Mouse (Mus musculus) CD4-positive, CD25-positive, alpha-beta regulatory T cell, adult 2 months (primary cell): ENCODE data around the gene Aim2.
"Not testable (repeated sequence)": the region's sequence is repeated elsewhere in the genome, so short reads cannot be mapped to it uniquely, and the experiment has no call there.

ENCODE experiments used
- DNase-seq: peaks from one replicate; pipeline ENCODE4 v3.0.0-alpha.2; 2012; ENCODE audit warnings: low read depth, low spot score

Aim2 gene

GRCm38 (mm10) chr1:173456139-173456754, 105.6 kb downstream of the Aim2 start:
- DNase-seq = peak; percentile 83

- no peak for DNase-seq
Observed at GRCm38 (mm10) chr1:173456761-173457160, 106.1 kb downstream of the Aim2 start.

- not testable (repeated sequence) for DNase-seq
Observed at GRCm38 (mm10) chr1:173480399-173481181, 129.9 kb downstream of the Aim2 start.

GRCm38 (mm10) chr1:173481182-173481574, 130.5 kb downstream of the Aim2 start:
- not testable (repeated sequence) for DNase-seq

GRCm38 (mm10) chr1:173490812-173491480, 140.3 kb downstream of the Aim2 start, which contains the start of gene Ifi206:
TSS of gene Ifi206 (minus strand) at chr1:173491041.
- DNase-seq = peak; percentile 63

GRCm38 (mm10) chr1:173491483-173491882, 140.8 kb downstream of the Aim2 start:
- DNase-seq = peak; percentile 18

- DNase-seq = peak; percentile 33
Observed at GRCm38 (mm10) chr1:173510595-173510994, 159.9 kb downstream of the Aim2 start.
